Comparison of ENCODE assay signal across 9 mouse cellular contexts in genomic region chr3:121258521-121259478, GRCm38 (mm10). TPM values are rescaled to one million over a fixed set of nuclear protein-coding genes. Genes with fewer than 3 reads are reported as not detected.
DNase-seq lines count a peak whose midpoint lies in the region; ATAC-seq and TF ChIP-seq lines count a peak whose summit lies in the region.
"Had no signal": no experiment of that assay in that cellular context is flagged by ENCODE, and none has a peak within 500 bp of the region (broad histone marks: within the 10 kb centered on the region; RNA-seq: fewer than 3 reads in every experiment).

No protein-coding gene starts in this region.

- no peak for TF ChIP-seq EP300 in heart, adult 2 months (IDR thresholded peaks at IDR 0.05; ENCODE audit: insufficient read depth, low read depth, low read length)
- no peak for TF ChIP-seq EP300 in CH12.LX (IDR thresholded peaks at IDR 0.05; ENCODE audit: low read length)

- H3K27me3 ChIP-seq in heart, adult 2 months (ENCODE audit: control insufficient read depth, insufficient read depth, low read length), result no peaks in the 10 kb centered on the region
- peaks cover 29% of the 10 kb centered on the region for H3K27me3 ChIP-seq in heart, embryonic 11.5 days (ENCODE audit: control insufficient read depth, insufficient read depth, low read length)
- no peaks in the 10 kb centered on the region for H3K27me3 ChIP-seq in CH12.LX (replicated peaks)
- peaks cover 3% of the 10 kb centered on the region; the same call in 1 of the 2 replicates for H3K27me3 ChIP-seq in liver, embryonic 13.5 days

- H3K4me2 ChIP-seq in heart, embryonic 11.5 days, result no peak overlapping the region; the same call in 1 of the 2 replicates
- 0 out of 2 replicates have a peak overlapping the region, but pooled peaks have one; percentile 11 for H3K4me2 ChIP-seq in CH12.LX (ENCODE audit: insufficient read depth, low read depth, poor library complexity, severe bottlenecking)
- peak overlapping the region; percentile 79 for H3K4me2 ChIP-seq in liver, embryonic 13.5 days
- H3K4me2 ChIP-seq: intestine, embryonic 15.5 days had no signal

- no peaks in the 10 kb centered on the region for H3K79me2 ChIP-seq in heart, adult 2 months (replicated peaks; ENCODE audit: control insufficient read depth, insufficient read depth, low read length)
- no peaks in the 10 kb centered on the region for H3K79me2 ChIP-seq in CH12.LX (replicated peaks; ENCODE audit: control insufficient read depth, extremely low read depth, insufficient read depth, poor library complexity, severe bottlenecking)

- in situ Hi-C loops in CH12.LX (cut with MboI; ENCODE audit: low pct_ligation_motif_present, low pct_unique_long_range_greater_than_20kb, low sequenced_read_pairs), result loop anchor here (5.0 kb wide), 1 partner anchor 34 kb away; the partner anchor contains the start of gene Alg14

- H3K9me3 ChIP-seq in heart, embryonic 11.5 days (replicated peaks; ENCODE audit: control insufficient read depth, low read length), result no peaks in the 10 kb centered on the region
- peaks cover 10% of the 10 kb centered on the region for H3K9me3 ChIP-seq in CH12.LX (replicated peaks; ENCODE audit: low read length)
- no peaks in the 10 kb centered on the region for H3K9me3 ChIP-seq in liver, embryonic 13.5 days (replicated peaks)
- H3K9me3 ChIP-seq: intestine, embryonic 15.5 days had no signal

- intact Hi-C loops in heart, adult 2 months (cut with DNase I), result no loop called here

- no peak for TF ChIP-seq POLR2A in heart, adult 2 months (IDR thresholded peaks at IDR 0.05; ENCODE audit: insufficient read depth, low read depth, low read length)
- TF ChIP-seq POLR2A in CH12.LX (IDR thresholded peaks at IDR 0.05; ENCODE audit: low read depth, low read length), result no peak

- dilution Hi-C loops in CH12.LX (cut with MboI; ENCODE audit: extremely low pct_ligation_motif_present, extremely low pct_unique_long_range_greater_than_20kb, low sequenced_read_pairs), result no loop called here

- no peak overlapping the region for H3K27ac ChIP-seq in heart, adult 2 months
- H3K27ac ChIP-seq in heart, embryonic 11.5 days (ENCODE audit: low read depth, low read length), result no peak overlapping the region
- H3K27ac ChIP-seq in CH12.LX (ENCODE audit: insufficient read depth, low read depth), result no peak overlapping the region
- peak overlapping the region; percentile 94 for H3K27ac ChIP-seq in liver, embryonic 13.5 days
- H3K27ac ChIP-seq: intestine, embryonic 15.5 days had no signal

- H3K4me1 ChIP-seq in heart, adult 2 months (ENCODE audit: control insufficient read depth, insufficient read depth, low read length), result peaks cover 1% of the 10 kb centered on the region
- H3K4me1 ChIP-seq in heart, embryonic 11.5 days (ENCODE audit: control insufficient read depth, insufficient read depth, low read length), result peaks cover 2% of the 10 kb centered on the region; the same call in 1 of the 2 replicates
- H3K4me1 ChIP-seq in CH12.LX (ENCODE audit: control insufficient read depth in 1 of 2, insufficient read depth in 2 of 2), result no peaks in the 10 kb centered on the region
- peaks cover 76% of the 10 kb centered on the region for H3K4me1 ChIP-seq in liver, embryonic 13.5 days (replicated peaks)

- peak overlapping the region; percentile 16 for H3K4me3 ChIP-seq in heart, adult 2 months
- H3K4me3 ChIP-seq in heart, embryonic 11.5 days (ENCODE audit: low read depth, low read length), result no peak overlapping the region
- no peak overlapping the region for H3K4me3 ChIP-seq in CH12.LX (replicated peaks in 1 of 3; ENCODE audit: low read depth in 2 of 3, low read length in 2 of 3, poor library complexity in 1 of 3)
- H3K4me3 ChIP-seq in liver, embryonic 13.5 days (replicated peaks), result peak overlapping the region; percentile 93
- H3K4me3 ChIP-seq: intestine, embryonic 15.5 days had no signal

- no peak for TF ChIP-seq RAD21 in CH12.LX (IDR thresholded peaks at IDR 0.05; ENCODE audit: low read depth, low read length)

- no peak overlapping the region; the same call in 1 of the 2 replicates for H3K9ac ChIP-seq in heart, adult 2 months (ENCODE audit: low read depth, low read length)
- no peak overlapping the region for H3K9ac ChIP-seq in heart, embryonic 11.5 days (ENCODE audit: low read depth, low read length)
- no peak overlapping the region for H3K9ac ChIP-seq in CH12.LX (ENCODE audit: insufficient read depth, low read depth)
- peak overlapping the region; percentile 99 for H3K9ac ChIP-seq in liver, embryonic 13.5 days
- H3K9ac ChIP-seq: intestine, embryonic 15.5 days had no signal

- no peak for ATAC-seq in heart, embryonic 11.5 days (replicated peaks; ENCODE audit: insufficient number of reproducible peaks, low FRiP score, low TSS enrichment)
- ATAC-seq in common myeloid progenitor, adult 5-6 weeks (replicated peaks; ENCODE audit: low read depth, poor library complexity, severe bottlenecking), result peak; percentile 23; the same call in 1 of the 2 replicates
- no peak for ATAC-seq in liver, embryonic 13.5 days (ENCODE audit: low read depth)
- no peak for ATAC-seq in inflammation-experienced regulatory T-cells, adult 6 months
- ATAC-seq: intestine, embryonic 15.5 days had no signal

- 27% methylated on average over 20 of the region's 20 CpGs for WGBS in heart, adult 2 months
- 66% methylated on average over 20 of the region's 20 CpGs for WGBS in heart, embryonic 11.5 days (ENCODE audit: insufficient replicate concordance)
- 68% methylated on average over 20 of the region's 20 CpGs for WGBS in liver, embryonic 13.5 days (ENCODE audit: insufficient replicate concordance)

- H3K36me3 ChIP-seq in heart, adult 2 months (ENCODE audit: control insufficient read depth, insufficient read depth, low read length), result no peaks in the 10 kb centered on the region
- H3K36me3 ChIP-seq in heart, embryonic 11.5 days (ENCODE audit: control insufficient read depth, insufficient read depth, low read length), result no peaks in the 10 kb centered on the region
- no peaks in the 10 kb centered on the region for H3K36me3 ChIP-seq in CH12.LX (replicated peaks in 1 of 2; ENCODE audit: control insufficient read depth in 1 of 2, insufficient read depth in 1 of 2, low read length in 1 of 2)
- H3K36me3 ChIP-seq in liver, embryonic 13.5 days, result peaks cover 40% of the 10 kb centered on the region
- H3K36me3 ChIP-seq: intestine, embryonic 15.5 days had no signal

- DNase-seq in heart, adult 2 months, result peak in 1 of 2 experiments; percentile 17
- no peak for DNase-seq in CH12.LX (ENCODE audit: extremely low read depth)
- no peak for DNase-seq in liver, embryonic 13.5 days
- DNase-seq in spleen, postnatal 36 days (ENCODE audit: low spot score in 2 of 2), result no peak
- DNase-seq in urinary bladder, adult 2 months (ENCODE audit: low spot score), result no peak

- peak; percentile 8; the same call in 1 of the 2 replicates for TF ChIP-seq CTCF in heart, adult 2 months (IDR thresholded peaks at IDR 0.05)
- no peak for TF ChIP-seq CTCF in CH12.LX (conservative IDR thresholded peaks at IDR 0.05 in 1 of 2, IDR thresholded peaks at IDR 0.05 in 1 of 2; ENCODE audit: low read depth in 2 of 2, low read length in 2 of 2)

TF ChIP-seq in CH12.LX, 34 proteins besides CTCF, POLR2A, EP300 and RAD21 (continues in another document):
- TF ChIP-seq SMC3 (IDR thresholded peaks at IDR 0.05; ENCODE audit: low read depth, low read length) (no peak), ETS1 (conservative IDR thresholded peaks at IDR 0.05; ENCODE audit: low read depth, low read length) (no peak), NRF1 (IDR thresholded peaks at IDR 0.05; ENCODE audit: low read depth, low read length) (no peak), GABPA (IDR thresholded peaks at IDR 0.05; ENCODE audit: insufficient replicate concordance, low read depth, low read length) (no peak), MYC (IDR thresholded peaks at IDR 0.05; ENCODE audit: low read depth, low read length) (no peak), CHD1 (IDR thresholded peaks at IDR 0.05; ENCODE audit: low read depth, low read length) (no peak), USF1 (IDR thresholded peaks at IDR 0.05; ENCODE audit: low read depth, low read length) (no peak), ZC3H11A (IDR thresholded peaks at IDR 0.05; ENCODE audit: low read depth, low read length) (no peak), MAFK (IDR thresholded peaks at IDR 0.05; ENCODE audit: insufficient replicate concordance, low read length) (no peak), E2F4 (IDR thresholded peaks at IDR 0.05; ENCODE audit: insufficient replicate concordance, low read depth, low read length) (no peak), HCFC1 (IDR thresholded peaks at IDR 0.05; ENCODE audit: low read depth, low read length) (no peak), POLR2AphosphoS2 (IDR thresholded peaks at IDR 0.05; ENCODE audit: low read depth, low read length) (no peak), BHLHE40 (IDR thresholded peaks at IDR 0.05; ENCODE audit: low read depth, low read length) (no peak), MAX (IDR thresholded peaks at IDR 0.05; ENCODE audit: low read length) (no peak), IRF4 (IDR thresholded peaks at IDR 0.05; ENCODE audit: low read depth, low read length) (no peak), PAX5 (IDR thresholded peaks at IDR 0.05; ENCODE audit: low read length) (no peak)

RNA-seq across cellular contexts. Expression of gene Tmem56, which starts 24.1 kb away (rescaled TPM):
- total RNA-seq in heart, adult 2 months (2021), result 1 to 10 TPM in 1 of 2 experiments, under 1 TPM in 1; 0.99 to 2.9 TPM
- polyA plus RNA-seq in heart, adult 2 months (2012; rRNA removed), result 0.68 and 2.0 TPM in 2 replicates
- 1.8 and 2.5 TPM in 2 replicates for polyA plus RNA-seq in heart, embryonic 11.5 days (2014; fragmentation: Nextera tagmentation; extraction: Ambion mirVana)
- total RNA-seq in CH12.LX (2012; rRNA removed) (not detected in 2 replicates), CH12.LX (2014; rRNA removed) (not detected in 2 replicates)
- polyA plus RNA-seq in CH12.LX (2012; ENCODE audit: insufficient read length, low read depth), result not detected in 2 replicates
- total RNA-seq in common myeloid progenitor, adult 5-6 weeks (2017), result 14.7 and 15.3 TPM in 2 replicates
- polyA plus RNA-seq in liver, embryonic 13.5 days (2015; fragmentation: Nextera tagmentation; extraction: Ambion mirVana), result 18.3 and 23.3 TPM in 2 replicates
- polyA plus RNA-seq in inflammation-experienced regulatory T-cells, adult 6 months (2017; shearing (Covaris generic)), result not detected
- 6.8 and 8.6 TPM in 2 replicates for polyA plus RNA-seq in urinary bladder, adult 2 months (2012; rRNA removed)

RNA-seq across cellular contexts. Expression of gene Alg14, which starts 32.8 kb away (rescaled TPM):
- 10 to 100 TPM in 1 of 2 experiments, 1 to 10 TPM in 1; 9.1 to 10.4 TPM for total RNA-seq in heart, adult 2 months (2021)
- polyA plus RNA-seq in heart, adult 2 months (2012; rRNA removed), result 12.5 and 19.9 TPM in 2 replicates
- polyA plus RNA-seq in heart, embryonic 11.5 days (2014; fragmentation: Nextera tagmentation; extraction: Ambion mirVana), result 38.2 and 42.2 TPM in 2 replicates
- total RNA-seq in CH12.LX (2012; rRNA removed), result 5.0 and 6.3 TPM in 2 replicates
- 6.0 and 7.6 TPM in 2 replicates for total RNA-seq in CH12.LX (2014; rRNA removed)
- polyA plus RNA-seq in CH12.LX (2012; ENCODE audit: insufficient read length, low read depth), result 8.3 and 10.2 TPM in 2 replicates
- total RNA-seq in common myeloid progenitor, adult 5-6 weeks (2017), result 12.1 TPM in 2 replicates
- 17.7 and 20.0 TPM in 2 replicates for polyA plus RNA-seq in liver, embryonic 13.5 days (2015; fragmentation: Nextera tagmentation; extraction: Ambion mirVana)
- 10 to 100 TPM; 18.1 to 24.6 (median 21.3) TPM for polyA plus RNA-seq in inflammation-experienced regulatory T-cells, adult 6 months (2017; shearing (Covaris generic))
- polyA plus RNA-seq in urinary bladder, adult 2 months (2012; rRNA removed), result 25.0 TPM in 2 replicates

Comparison
In these comparisons a context has a peak if more than half of its experiments do, and no peak if none do; other contexts are left out.
1. H3K4me3 ChIP-seq: peak in heart, adult 2 months (single experiment) and liver, embryonic 13.5 days (single experiment); none in heart, embryonic 11.5 days (single experiment) and CH12.LX (0 of 3).